Mouse (Mus musculus) skeletal muscle tissue, postnatal 0 days (tissue): ENCODE data around the gene Ift172. TPM values are rescaled to one million over a fixed set of nuclear protein-coding genes. Genes with fewer than 3 reads are reported as not detected.

Experiments
- polyA plus RNA-seq: library from polyadenylated mRNA; unstranded; fragments of >200 nt; fragmentation: Nextera tagmentation; extraction: Ambion mirVana; gene quantifications from 2 replicates; pipeline ENCODE4 v1.2.1, GENCODE M21; 2015

The Ift172 gene
- polyA plus RNA-seq: 10.1 and 11.2 TPM in 2 replicates

DNA sequence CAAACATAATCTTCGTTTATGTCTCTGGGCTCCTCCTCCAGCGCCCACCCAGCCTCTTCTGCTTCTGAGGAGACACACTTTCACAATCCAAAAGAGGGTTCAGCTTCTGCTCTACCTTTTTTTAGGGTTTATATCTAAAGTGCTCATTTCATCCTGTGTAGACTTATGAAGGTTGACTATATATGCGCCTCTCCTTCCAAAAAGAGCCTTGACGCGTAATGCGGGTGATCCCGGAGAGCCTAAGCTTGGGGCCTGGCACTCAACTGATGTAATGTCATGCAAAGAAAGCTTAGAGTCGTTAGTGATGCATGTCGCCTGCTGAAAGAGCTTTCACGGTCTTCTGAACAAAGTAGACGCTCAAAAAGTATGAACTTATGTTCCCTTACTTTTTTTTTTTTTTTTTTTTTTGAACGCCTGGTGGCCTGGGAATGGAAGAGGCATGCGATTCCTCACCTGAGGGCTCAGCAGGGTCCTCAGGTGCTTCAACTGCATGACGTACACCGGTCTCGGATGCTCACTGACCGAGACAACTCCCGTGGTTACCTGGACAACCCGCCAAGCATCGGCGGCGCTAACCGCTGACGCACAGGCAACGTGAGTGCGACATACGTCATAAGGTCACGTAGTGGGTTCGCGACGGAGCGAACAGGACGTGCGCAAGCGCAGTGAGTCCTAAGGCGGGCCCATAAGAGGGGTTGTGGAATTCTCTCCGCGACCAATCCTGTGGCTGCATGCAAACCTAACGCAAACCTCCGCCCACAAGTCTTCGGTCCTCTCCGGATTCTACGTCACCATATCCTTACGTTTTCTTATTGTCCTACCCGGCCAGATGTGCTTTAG is at the start of gene Ift172:
TSS of gene Ift172 (minus strand) at position 596 of the 840 bp plus-strand sequence.

DNA sequence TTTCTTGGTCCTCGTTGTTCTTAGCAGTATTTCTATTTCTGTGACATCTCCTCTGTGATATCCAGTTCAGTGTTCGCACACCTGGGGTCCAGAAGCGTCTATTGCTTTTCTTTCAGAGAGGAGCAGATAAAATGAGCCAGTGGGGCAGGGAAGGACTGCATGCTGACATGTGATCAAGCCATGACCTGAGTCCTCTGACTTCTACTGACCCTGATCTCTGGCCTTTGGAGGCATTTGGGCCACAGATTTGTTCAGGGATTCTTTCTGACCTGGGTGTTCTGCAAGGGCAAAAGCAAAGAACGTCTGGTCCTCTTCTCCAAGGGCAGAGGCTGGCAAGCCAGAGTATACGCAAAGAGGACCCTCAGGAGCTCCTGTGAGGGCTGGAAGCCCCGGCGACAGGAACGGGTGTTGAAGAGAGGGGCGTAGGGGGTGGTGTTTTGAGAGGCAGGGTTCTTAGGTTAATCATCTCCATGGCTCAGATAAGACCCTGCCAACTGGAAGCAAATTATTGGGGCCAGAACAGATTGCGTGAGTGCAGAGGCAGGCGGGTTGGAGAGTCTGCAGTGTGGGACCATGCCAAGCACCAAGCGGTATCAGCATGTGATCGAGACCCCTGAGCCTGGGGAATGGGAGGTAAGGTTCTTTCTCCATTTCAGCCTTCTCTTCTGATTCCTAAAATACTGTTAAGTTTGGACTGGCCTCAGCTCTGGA is 6.3 kb upstream of the Ift172 start, which contains the start of gene Gckr:
TSS of gene Gckr (plus strand) at position 397 of the 711 bp plus-strand sequence.

DNA sequence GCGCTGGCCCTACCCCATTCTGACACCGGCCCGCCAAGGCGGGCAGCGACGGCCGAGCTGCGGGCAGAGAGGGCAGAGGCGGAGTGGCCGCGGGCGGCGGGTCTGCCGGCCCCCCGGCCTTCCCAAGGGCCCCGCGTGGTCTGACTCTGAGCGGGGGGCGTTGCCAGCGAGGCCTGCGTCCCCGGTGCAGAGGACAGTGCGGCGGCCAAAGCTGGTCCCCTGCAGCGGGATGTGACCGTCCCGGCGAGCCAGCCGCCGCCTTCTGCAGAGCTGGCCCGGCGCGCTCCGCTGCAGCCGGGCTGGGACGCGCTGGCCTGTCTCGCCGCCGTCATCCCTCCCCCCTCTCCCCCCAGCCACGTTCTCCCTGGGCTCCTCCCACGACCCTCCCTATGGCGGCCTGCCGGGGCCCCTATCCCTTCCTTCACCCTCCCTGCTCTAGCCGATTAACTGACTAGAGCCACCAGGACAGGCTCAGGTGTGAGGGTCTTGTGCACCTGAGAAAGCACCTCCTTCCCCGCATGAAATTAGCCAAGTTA is 4.8 kb upstream of the Ift172 start, which contains the start of gene Fndc4:
TSS of gene Fndc4 (minus strand) at position 475 of the 536 bp plus-strand sequence.

DNA sequence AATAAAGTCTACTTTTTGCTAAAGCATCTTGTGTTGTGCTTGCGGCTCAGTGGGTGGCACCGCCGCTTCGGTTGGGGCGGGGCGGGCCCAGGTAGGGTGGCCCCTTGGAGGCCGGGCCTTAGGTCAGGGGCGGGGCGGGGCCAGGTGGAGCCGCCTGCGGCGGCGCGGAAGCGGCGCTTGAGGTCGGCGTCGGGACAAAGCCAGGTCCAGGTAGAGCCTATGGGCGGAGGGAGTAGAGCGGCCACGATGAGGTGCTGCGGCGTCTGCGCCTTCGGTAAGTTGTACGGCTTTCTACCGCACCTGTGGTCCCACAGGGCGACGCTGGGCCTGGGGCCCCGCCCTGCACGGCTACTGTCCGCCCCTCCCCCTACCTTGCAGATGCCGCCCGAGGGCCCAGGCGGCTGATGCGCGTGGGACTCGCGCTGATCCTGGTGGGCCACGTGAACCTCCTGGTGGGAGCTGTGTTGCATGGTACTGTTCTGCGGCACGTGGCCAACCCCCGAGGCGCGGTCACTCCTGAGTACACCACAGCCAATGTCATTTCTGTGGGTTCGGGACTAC is 39.3 kb downstream of the Ift172 start, which contains the start of gene Krtcap3:
TSS of gene Krtcap3 (plus strand) at position 151 of the 561 bp plus-strand sequence.

DNA sequence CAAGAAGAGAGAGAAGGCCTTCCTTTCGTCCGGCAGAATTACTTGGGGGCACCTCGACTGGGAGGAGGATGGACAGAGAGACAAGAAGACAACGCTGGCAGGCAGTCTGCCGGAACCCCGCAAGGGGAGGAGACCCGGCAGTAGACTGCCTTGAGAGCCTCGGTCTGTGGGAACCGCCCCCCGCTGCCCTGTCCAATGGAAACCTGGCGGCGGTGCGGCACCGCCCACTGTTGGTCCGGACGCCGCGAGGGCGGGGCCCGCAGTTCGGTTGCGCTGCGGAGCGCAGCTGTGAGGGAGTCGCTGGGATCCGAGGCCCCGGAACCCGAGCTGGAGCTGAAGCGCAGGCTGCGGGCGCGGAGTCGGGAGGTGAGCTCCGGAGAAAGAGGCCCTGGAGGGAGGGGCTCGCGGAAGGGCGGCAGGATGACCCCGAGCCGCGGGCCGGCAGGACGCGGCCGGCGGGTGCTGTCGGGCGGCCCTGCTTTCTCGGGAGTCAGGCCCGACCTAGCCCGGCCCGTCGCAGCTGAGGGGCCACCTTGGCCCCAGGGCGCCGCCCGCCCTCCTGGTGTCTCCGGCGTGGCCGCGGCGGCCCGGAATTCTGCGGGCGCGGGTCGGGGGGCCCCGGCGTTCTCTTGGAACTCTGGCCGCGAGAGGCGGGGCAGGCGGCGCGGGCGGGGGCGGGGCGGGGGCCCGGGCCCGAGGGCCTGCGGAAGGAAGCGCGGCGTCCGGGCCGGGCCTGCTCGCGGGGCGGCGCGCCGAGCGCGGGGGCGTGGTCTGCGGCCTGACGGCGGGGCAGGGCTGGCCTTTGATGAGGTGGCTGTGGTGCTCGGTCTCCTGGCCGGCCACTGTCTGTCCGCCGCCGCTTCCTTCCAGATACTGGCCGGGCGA is 50.0 kb downstream of the Ift172 start, which contains the start of the genes Nrbp1 and Gm9970:
TSS of gene Nrbp1 (plus strand) at position 228 of the 885 bp plus-strand sequence.
TSS of gene Gm9970 (minus strand) at position 596 of the 885 bp plus-strand sequence.

DNA sequence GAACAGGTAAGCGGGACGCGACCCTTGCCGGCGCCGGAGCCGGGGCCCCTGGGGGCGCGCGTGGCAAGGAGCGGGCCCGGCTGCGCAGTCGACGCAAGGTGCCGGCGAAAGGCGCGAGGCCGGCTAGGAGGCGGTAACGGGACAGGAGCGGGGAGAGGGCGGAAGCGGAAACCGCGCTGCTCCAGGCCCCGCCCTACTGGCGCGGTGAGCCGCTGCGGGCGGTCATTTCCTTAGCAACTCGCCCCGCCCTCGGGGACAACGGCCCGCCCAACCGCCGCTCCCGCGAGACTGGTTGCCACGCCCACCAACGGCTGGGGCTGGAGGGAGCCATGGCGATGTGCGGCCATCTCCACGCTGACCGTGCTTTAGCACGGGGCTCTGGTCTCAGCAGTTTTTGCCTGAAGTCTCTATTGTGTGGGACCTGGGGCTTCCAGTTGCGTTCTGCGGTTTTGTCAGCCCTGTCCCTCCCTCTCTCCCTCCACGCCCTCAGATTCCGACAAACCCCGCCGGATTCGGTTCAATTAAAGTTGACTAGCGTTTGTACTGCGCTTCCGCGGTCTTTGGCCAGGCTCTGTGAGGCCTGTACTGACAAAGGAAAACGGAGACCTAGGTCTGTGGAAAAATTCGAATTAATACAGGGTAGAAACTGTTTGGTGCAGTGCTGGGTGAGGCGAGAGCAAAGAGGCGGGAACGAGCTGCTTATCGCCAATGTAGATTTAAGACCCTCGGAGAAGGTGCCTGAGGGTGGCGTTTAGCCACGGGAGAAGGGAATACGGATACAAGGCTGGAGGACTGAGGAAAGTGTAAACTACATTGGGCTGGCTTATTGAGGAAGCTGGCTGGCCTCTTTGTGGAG is 70.2 kb downstream of the Ift172 start, which contains the start of gene Ppm1g:
TSS of gene Ppm1g (minus strand) at position 240 of the 856 bp plus-strand sequence.

Other genes starting within 250 kb of the Ift172 start
- gene Atraid, start 242.8 kb downstream of the Ift172 start, polyA plus RNA-seq: 262 and 282 TPM in 2 replicates
- 10.1 and 11.2 TPM in 2 replicates for gene Slc5a6, start 242.2 kb downstream of the Ift172 start, polyA plus RNA-seq
- gene Cad, start 236.3 kb downstream of the Ift172 start, polyA plus RNA-seq: 6.1 and 6.4 TPM in 2 replicates
- not detected in 2 replicates for gene Dnajc5g, start 184.8 kb downstream of the Ift172 start, polyA plus RNA-seq
- 0.08 TPM in 1 of 2 replicates, not detected in the other for gene Slc30a3, start 182.9 kb downstream of the Ift172 start, polyA plus RNA-seq
- gene Trim54, start 174.4 kb downstream of the Ift172 start, polyA plus RNA-seq: 210 and 232 TPM in 2 replicates
- 1.1 TPM in 2 replicates for gene Ucn, start 152.3 kb downstream of the Ift172 start, polyA plus RNA-seq
- gene Mpv17, start 136.9 kb downstream of the Ift172 start, polyA plus RNA-seq: 62.8 and 67.1 TPM in 2 replicates
- gene Gm29609, start 111.2 kb downstream of the Ift172 start, polyA plus RNA-seq: 0.51 and 0.68 TPM in 2 replicates
- gene Gtf3c2, start 111.0 kb downstream of the Ift172 start, polyA plus RNA-seq: 20.8 and 21.8 TPM in 2 replicates
- 96.4 and 109 TPM in 2 replicates for gene Snx17, start 97.9 kb downstream of the Ift172 start, polyA plus RNA-seq
- 61.4 and 74.4 TPM in 2 replicates for gene Eif2b4, start 97.7 kb downstream of the Ift172 start, polyA plus RNA-seq
- gene Zfp513, start 88.8 kb downstream of the Ift172 start, polyA plus RNA-seq: 3.6 and 6.5 TPM in 2 replicates
- gene Ppm1g, start 70.4 kb downstream of the Ift172 start, polyA plus RNA-seq: 37.5 and 45.6 TPM in 2 replicates
- 95.9 and 102 TPM in 2 replicates for gene Nrbp1, start 50.3 kb downstream of the Ift172 start, polyA plus RNA-seq
- 0.87 TPM in 2 replicates for gene Gm9970, start 49.9 kb downstream of the Ift172 start, polyA plus RNA-seq
- gene Krtcap3, start 39.4 kb downstream of the Ift172 start, polyA plus RNA-seq: 0.74 and 1.2 TPM in 2 replicates
- 14.3 and 18.7 TPM in 2 replicates for gene Fndc4, start 5.0 kb upstream of the Ift172 start, polyA plus RNA-seq
- gene Gckr, start 6.3 kb upstream of the Ift172 start, polyA plus RNA-seq: 0.19 and 0.22 TPM in 2 replicates
- 15.9 and 17.5 TPM in 2 replicates for gene Zfp512, start 161.3 kb upstream of the Ift172 start, polyA plus RNA-seq
- gene 4930548H24Rik, start 194.6 kb upstream of the Ift172 start, polyA plus RNA-seq: not detected in 2 replicates
- gene Gpn1, start 203.6 kb upstream of the Ift172 start, polyA plus RNA-seq: 20.9 and 25.3 TPM in 2 replicates
- gene Slc4a1ap, start 235.9 kb upstream of the Ift172 start, polyA plus RNA-seq: 16.9 and 17.6 TPM in 2 replicates
- gene Supt7l, start 236.7 kb upstream of the Ift172 start, polyA plus RNA-seq: 10.6 and 11.8 TPM in 2 replicates